Mouse (Mus musculus): Measurements from ENCODE around the gene Cybrd1. TPM values are rescaled to one million over a fixed set of nuclear protein-coding genes. Genes with fewer than 3 reads are reported as not detected.

Cybrd1 gene
- polyA plus RNA-seq, 1 experiment from 2014 or later: 6.6 TPM

GRCm38 (mm10) chr2:71188861-71189260 is 71.1 kb downstream of the Cybrd1 start:
- Histone ChIP-seq H3K9me3 (no peaks in the 10 kb centered on the region), H3K4me2 (replicated peaks) (no peak overlapping the region), H3K9ac (no peak overlapping the region), H3K4me1 (replicated peaks) (no peaks in the 10 kb centered on the region), H3K4me3 (replicated peaks) (no peak overlapping the region), H3K36me3 (no peaks in the 10 kb centered on the region), H3K27ac (no peak overlapping the region), H3K27me3 (replicated peaks) (no peaks in the 10 kb centered on the region)
- ATAC-seq: 0 out of 2 replicates have a peak, but pooled peaks have one; percentile 23
- WGBS: 32% methylated on average over 2 of the region's 2 CpGs

DNA sequence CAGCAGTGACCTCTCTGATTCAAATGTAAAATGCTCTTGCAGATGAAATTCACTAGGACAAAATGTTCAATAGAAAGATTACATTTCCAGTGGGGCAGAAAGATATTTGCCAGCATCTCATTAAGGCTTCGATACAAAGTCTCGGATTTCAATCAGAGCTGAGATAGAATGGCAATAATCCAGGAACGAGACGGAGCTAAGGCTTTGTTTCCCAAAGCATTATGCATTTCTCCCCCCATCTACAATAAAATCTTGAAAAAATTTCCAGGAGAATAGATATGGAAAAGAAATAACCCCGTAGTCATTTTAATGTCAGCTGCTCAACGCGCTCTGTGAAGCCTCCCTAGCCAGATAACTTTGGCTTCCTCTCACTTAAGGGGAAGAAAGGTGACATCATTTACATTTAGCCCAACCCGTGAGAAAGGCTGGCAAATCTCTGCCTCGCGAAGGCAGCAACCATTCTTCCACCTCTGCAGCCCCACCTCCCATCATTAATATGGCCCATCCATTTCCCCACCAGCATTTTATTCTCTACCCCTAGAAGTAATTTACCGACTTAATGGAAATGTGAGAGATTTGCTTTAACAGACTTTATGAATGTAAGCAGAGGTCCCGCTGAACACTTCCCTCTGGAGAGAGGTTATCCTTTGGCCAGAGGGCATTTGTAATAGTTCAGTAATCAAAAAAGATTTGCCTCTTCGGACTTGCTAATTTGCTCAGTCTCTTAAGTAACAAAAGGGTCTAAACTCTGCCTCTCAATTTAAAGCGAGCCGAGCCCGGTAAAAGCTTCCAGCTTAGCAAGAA is 73.9 kb downstream of the Cybrd1 start:
- no peak for ATAC-seq
- no peak overlapping the region for H3K4me3 ChIP-seq (replicated peaks)
- H3K27ac ChIP-seq: no peak overlapping the region
- peaks cover 3% of the 10 kb centered on the region; the same call in 1 of the 2 replicates for H3K4me1 ChIP-seq (replicated peaks)
- no peaks in the 10 kb centered on the region for H3K9me3 ChIP-seq
- no peaks in the 10 kb centered on the region for H3K36me3 ChIP-seq
- no peaks in the 10 kb centered on the region for H3K27me3 ChIP-seq (replicated peaks)
- no peak overlapping the region for H3K4me2 ChIP-seq (replicated peaks)
- no peak overlapping the region for H3K9ac ChIP-seq
- 38% methylated on average over 16 of the region's 16 CpGs for WGBS

DNA sequence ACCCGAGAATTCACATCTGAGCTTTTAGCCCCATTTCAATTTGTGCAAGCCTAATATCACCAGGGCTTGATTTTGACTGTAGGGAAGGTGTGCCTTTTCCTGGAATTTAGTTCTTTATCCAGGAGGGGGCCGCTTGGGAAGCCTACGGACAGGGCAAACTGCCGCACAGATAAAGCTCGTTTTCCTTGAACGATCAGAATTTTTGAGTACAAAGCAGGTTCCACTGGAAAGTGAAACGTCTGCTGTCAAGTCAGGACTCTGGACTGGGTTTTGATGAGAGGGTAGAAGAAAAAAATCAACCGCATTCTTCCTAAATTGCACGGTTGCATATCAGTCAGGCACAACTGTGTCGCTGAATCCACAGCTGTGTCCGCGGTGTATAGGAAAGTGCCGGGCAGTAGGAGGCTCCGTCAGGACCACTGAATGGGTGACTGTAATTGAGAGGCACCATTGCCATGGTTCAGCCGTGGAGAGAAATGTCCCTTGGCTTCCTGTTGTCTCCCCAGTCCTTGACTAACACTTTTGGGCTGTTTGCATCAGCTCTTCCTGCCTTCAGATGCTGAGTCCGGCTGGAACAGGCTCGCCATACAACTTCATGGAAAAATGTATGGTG is 74.6 kb downstream of the Cybrd1 start:
- Histone ChIP-seq H3K9ac (no peak overlapping the region), H3K4me1 (replicated peaks) (peaks cover 3% of the 10 kb centered on the region; the same call in 1 of the 2 replicates), H3K27me3 (replicated peaks) (no peaks in the 10 kb centered on the region), H3K36me3 (no peaks in the 10 kb centered on the region), H3K4me3 (replicated peaks) (no peak overlapping the region), H3K27ac (no peak overlapping the region), H3K9me3 (no peaks in the 10 kb centered on the region), H3K4me2 (replicated peaks) (no peak overlapping the region)
- ATAC-seq: no peak
- WGBS: 63% methylated on average over 17 of the region's 17 CpGs

Other genes starting within 250 kb of the Cybrd1 start
- 38.3 and 43.0 TPM in 2 replicates for gene Dcaf17, start 62.6 kb upstream of the Cybrd1 start, polyA plus RNA-seq (2015; fragmentation: Nextera tagmentation; extraction: Ambion mirVana)
- gene Mettl8, start 62.3 kb upstream of the Cybrd1 start, polyA plus RNA-seq (2015; fragmentation: Nextera tagmentation; extraction: Ambion mirVana): 12.5 and 15.1 TPM in 2 replicates
- 71.4 and 83.5 TPM in 2 replicates for gene Dync1i2, start 93.8 kb downstream of the Cybrd1 start, polyA plus RNA-seq (2015; fragmentation: Nextera tagmentation; extraction: Ambion mirVana)
- gene Slc25a12, start 249.8 kb downstream of the Cybrd1 start, polyA plus RNA-seq (2015; fragmentation: Nextera tagmentation; extraction: Ambion mirVana): 27.3 and 29.2 TPM in 2 replicates

All from intestine, embryonic 15.5 days (tissue).